Mouse (Mus musculus) neural tube, embryonic 15.5 days (tissue): ENCODE data around the gene Lurap1. TPM values are rescaled to one million over a fixed set of nuclear protein-coding genes. Genes with fewer than 3 reads are reported as not detected.

Experiments
- ATAC-seq: fragments of 200-750 bp; cut with Nextera tagmentation; 2 replicates; pipeline ENCODE4 v1.8.0; 2017; ENCODE audit warnings: mild to moderate bottlenecking, moderate TSS enrichment, moderate library complexity; ENCODE audit not compliant: low FRiP score
- H3K27ac ChIP-seq: fragments of 300-500 bp; sonication (generic); replicated peaks from 2 replicates; pipeline ENCODE4 v1.5.1; 2015; ENCODE audit warnings: mild to moderate bottlenecking, inconsistent platforms
- H3K27me3 ChIP-seq: fragments of 300-500 bp; sonication (generic); replicated peaks from 2 replicates; pipeline ENCODE4 v1.6.1; 2015; ENCODE audit warnings: inconsistent platforms
- H3K36me3 ChIP-seq: fragments of 300-500 bp; sonication (generic); 2 replicates; pipeline ENCODE4 v1.6.1; 2015; ENCODE audit warnings: inconsistent platforms
- H3K4me1 ChIP-seq: fragments of 300-500 bp; sonication (generic); 2 replicates; pipeline ENCODE4 v1.6.1; 2015; ENCODE audit warnings: inconsistent platforms
- H3K4me2 ChIP-seq: fragments of 300-500 bp; sonication (generic); 2 replicates; pipeline ENCODE4 v1.6.1; 2015; ENCODE audit warnings: inconsistent platforms, mild to moderate bottlenecking, moderate library complexity
- H3K4me3 ChIP-seq: fragments of 300-500 bp; sonication (generic); replicated peaks from 2 replicates; pipeline ENCODE4 v1.5.1; 2015; ENCODE audit warnings: mild to moderate bottlenecking, inconsistent platforms
- H3K9ac ChIP-seq: fragments of 300-500 bp; sonication (generic); replicated peaks from 2 replicates; pipeline ENCODE4 v1.6.1; 2015; ENCODE audit warnings: mild to moderate bottlenecking, inconsistent platforms
- H3K9me3 ChIP-seq: fragments of 300-500 bp; sonication (generic); replicated peaks from 2 replicates; pipeline ENCODE4 v1.6.1; 2016; ENCODE audit warnings: inconsistent platforms
- WGBS: fragments of 180-500 bp; shearing (Covaris S2); methylation state at CpG from one replicate; pipeline ENCODE4 v1.1.7; 2015; ENCODE audit warnings: mixed read lengths; 5-methylcytosine and 5-hydroxymethylcytosine counted together
- polyA plus RNA-seq: library from polyadenylated mRNA; unstranded; fragments of >200 nt; fragmentation: Nextera tagmentation; extraction: Ambion mirVana; gene quantifications from 2 replicates; pipeline ENCODE4 v1.2.1, GENCODE M21; 2015

Gene Lurap1
- polyA plus RNA-seq, 1 experiment from 2014 or later: 2.7 TPM

DNA sequence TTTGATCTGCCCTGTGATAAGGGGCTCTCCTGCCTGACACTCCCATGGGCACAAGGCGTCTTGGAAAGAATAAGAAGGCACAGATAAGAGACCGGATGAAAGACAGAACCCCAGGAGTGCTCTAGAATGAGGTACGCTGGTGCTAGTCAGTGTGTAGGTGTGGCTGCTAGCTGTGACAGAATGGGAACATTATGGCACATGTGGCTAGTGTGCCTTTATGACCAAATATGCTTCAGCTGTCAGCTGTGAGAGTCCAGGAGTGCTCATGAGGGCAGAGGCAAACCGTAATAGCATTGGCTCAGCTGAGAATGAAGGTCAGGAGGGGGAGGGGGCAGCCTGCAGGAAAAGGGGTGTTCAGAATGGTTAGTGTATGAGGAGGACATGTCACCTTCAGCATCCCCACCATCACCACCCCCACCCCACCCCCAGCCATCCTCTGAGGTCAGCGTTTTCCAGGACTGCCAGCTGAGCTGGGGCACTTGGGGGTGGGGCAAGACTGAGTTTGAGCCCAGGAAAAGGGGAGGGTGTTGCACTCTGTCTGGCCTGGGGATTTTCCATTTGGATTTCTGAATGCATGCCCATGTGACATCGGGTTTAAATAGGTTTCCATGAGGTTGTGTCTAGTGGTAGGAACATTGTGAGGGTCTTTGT lies 23.5 kb upstream of the Lurap1 start:
- WGBS: 51% methylated on average over 6 of the region's 6 CpGs
- H3K4me1 ChIP-seq: peaks cover 24% of the 10 kb centered on the region
- no peak for ATAC-seq

DNA sequence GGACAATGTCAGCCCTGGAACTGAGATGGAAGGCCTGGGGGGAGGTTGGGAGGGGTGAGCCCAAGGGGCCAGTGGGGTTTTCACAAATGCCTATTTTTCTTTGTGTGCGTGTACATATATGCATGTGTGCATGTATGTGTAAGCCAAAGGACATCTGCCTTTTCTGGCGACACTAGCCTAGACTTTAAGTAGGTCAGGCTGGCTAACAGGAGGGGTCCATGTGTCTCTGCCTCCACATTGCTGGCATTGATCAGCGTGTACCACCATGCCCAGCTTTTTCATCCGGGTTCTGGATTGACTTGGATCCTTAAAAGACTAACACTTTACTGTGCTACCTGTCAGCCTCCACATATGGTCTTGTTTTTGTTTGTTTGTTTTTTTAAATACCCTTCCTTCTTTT lies 22.6 kb upstream of the Lurap1 start:
- Histone ChIP-seq H3K9ac (no peak overlapping the region), H3K27ac (no peak overlapping the region), H3K36me3 (no peaks in the 10 kb centered on the region), H3K4me3 (no peak overlapping the region), H3K27me3 (no peaks in the 10 kb centered on the region), H3K9me3 (no peaks in the 10 kb centered on the region), H3K4me1 (peaks cover 24% of the 10 kb centered on the region), H3K4me2 (no peak overlapping the region)
- WGBS: 95% methylated on average over 4 of the region's 4 CpGs
- ATAC-seq: no peak

More for the DNA sequence above, 23.5 kb upstream of the Lurap1 start:
- no peak overlapping the region for H3K4me3 ChIP-seq
- no peak overlapping the region for H3K27ac ChIP-seq
- H3K4me2 ChIP-seq: no peak overlapping the region
- no peak overlapping the region for H3K9ac ChIP-seq
- no peaks in the 10 kb centered on the region for H3K27me3 ChIP-seq
- no peaks in the 10 kb centered on the region for H3K9me3 ChIP-seq
- H3K36me3 ChIP-seq: no peaks in the 10 kb centered on the region

DNA sequence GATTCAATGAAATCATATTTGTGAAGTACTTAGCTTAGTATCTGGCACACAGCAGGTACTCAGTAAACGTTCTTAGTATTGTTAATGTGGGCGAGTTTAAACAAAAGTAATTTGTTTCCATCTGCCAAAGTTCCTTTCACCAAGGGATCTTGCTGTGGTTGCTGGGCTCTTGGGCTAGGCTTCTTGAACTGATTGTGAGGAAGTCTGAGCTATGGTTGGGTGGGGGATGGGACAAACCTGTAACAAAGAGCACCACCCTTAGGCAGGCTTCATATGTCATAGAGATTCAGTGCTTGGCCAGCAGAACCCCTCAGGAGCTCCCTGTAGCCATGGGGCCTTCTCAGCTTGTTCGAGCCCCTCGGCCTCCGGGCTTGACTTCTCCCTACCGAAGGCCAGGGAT lies 21.9 kb upstream of the Lurap1 start, which contains the start of the genes 1700042G07Rik and Gm49337:
TSS of gene 1700042G07Rik (plus strand) at position 301 of the 400 bp plus-strand sequence.
TSS of gene Gm49337 (plus strand) at position 313 of the 400 bp plus-strand sequence.
- Histone ChIP-seq H3K9ac (no peak within 1 kb of the TSS), H3K4me2 (no peak within 1 kb of the TSS), H3K36me3 (no peaks in the 10 kb centered on the region), H3K9me3 (no peaks in the 10 kb centered on the region), H3K4me1 (peaks cover 24% of the 10 kb centered on the region), H3K27me3 (no peaks in the 10 kb centered on the region), H3K4me3 (no peak within 1 kb of the TSS), H3K27ac (no peak within 1 kb of the TSS)
- 84% methylated on average over 6 of the region's 6 CpGs for WGBS
- ATAC-seq: no peak

DNA sequence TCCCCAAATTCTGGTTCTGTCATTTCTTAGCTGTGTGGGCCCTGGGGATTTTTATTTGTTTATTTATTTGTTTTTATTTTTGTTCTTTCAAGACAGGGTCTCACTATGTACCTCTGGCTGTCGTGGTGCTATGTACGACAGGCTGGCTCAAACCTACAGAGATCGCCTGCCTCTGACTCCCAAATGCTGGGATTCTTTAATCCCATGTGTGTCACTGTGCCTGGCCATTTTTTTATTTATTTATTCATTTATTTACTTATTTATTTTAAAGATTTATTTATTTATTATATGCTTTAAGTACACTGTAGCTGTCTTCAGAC lies 18.2 kb upstream of the Lurap1 start:
- Histone ChIP-seq H3K27me3 (no peaks in the 10 kb centered on the region), H3K9ac (no peak overlapping the region), H3K9me3 (no peaks in the 10 kb centered on the region), H3K4me3 (no peak overlapping the region), H3K36me3 (no peaks in the 10 kb centered on the region), H3K27ac (no peak overlapping the region), H3K4me2 (no peak overlapping the region), H3K4me1 (peaks cover under 1% of the 10 kb centered on the region; the same call in 1 of the 2 replicates)
- WGBS: 77% methylated on average over 3 of the region's 3 CpGs
- no peak for ATAC-seq

DNA sequence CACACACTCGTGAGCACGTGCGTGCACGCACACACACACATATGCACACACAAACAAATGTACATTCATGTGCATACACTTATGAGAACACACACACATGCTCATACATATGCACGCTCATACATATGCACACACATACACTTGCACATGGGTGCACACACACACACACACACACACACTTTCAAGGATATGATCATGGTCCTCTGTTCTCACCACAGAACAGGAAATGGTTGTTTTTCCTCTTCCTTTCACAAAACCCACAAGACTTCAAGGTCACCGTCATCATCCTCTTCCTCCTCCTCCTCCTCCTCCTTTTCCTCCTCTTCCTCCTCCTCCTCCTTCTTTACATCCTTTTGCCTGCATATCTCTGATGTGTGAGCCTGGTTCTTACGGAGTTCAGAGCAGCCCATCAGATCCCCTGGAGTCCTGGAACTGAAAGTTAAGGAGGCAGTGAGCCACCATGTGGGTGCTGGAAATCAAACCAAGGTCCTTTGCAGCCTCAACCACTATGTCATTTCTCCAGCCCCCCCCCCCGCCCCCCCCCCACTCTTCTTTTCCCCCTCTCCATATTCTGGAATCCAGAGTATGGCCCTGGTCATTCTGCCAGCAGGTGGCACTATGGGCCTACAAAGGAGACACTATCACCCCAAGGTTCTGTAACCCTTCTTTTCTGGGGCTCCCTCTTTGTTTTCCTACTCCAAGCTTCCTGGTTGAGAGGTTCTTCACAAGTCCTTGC lies 17.6 kb upstream of the Lurap1 start:
- H3K36me3 ChIP-seq: no peaks in the 10 kb centered on the region
- ATAC-seq: peak; percentile 76; the same call in 1 of the 2 replicates
- no peak overlapping the region for H3K4me2 ChIP-seq
- no peak overlapping the region for H3K9ac ChIP-seq
- no peaks in the 10 kb centered on the region for H3K4me1 ChIP-seq
- H3K4me3 ChIP-seq: no peak overlapping the region
- WGBS: 84% methylated on average over 7 of the region's 8 CpGs
- H3K9me3 ChIP-seq: no peaks in the 10 kb centered on the region
- H3K27me3 ChIP-seq: no peaks in the 10 kb centered on the region
- no peak overlapping the region for H3K27ac ChIP-seq

DNA sequence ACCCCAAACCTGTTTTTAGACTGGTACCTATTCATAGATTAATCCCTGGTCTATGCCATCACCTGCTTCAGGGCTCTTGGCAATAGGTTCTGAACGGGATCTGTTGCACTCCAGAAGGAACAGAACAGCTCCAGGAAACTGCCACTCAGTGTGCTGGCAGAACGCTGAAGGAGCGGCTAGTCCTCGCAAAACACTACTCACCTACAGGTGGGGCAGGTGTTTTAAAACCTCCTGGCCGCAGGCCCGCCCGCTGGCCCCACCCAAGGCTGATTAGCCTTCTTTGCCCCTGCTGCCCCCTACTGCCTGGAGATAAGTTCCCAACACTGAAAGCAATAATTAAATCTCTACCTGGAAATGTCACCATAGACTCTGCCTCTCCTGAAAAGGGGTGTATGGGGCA lies 16.3 kb upstream of the Lurap1 start, which contains the start of gene Tspan1:
TSS of gene Tspan1 (minus strand) at position 198 of the 400 bp plus-strand sequence.
- no peak within 1 kb of the TSS for H3K9ac ChIP-seq
- H3K9me3 ChIP-seq: no peaks in the 10 kb centered on the region
- H3K4me3 ChIP-seq: no peak within 1 kb of the TSS
- no peak for ATAC-seq
- WGBS: 40% methylated on average over 7 of the region's 7 CpGs
- no peak within 1 kb of the TSS for H3K4me2 ChIP-seq
- no peaks in the 10 kb centered on the region for H3K4me1 ChIP-seq
- H3K27ac ChIP-seq: no peak within 1 kb of the TSS
- no peaks in the 10 kb centered on the region for H3K36me3 ChIP-seq
- no peaks in the 10 kb centered on the region for H3K27me3 ChIP-seq

DNA sequence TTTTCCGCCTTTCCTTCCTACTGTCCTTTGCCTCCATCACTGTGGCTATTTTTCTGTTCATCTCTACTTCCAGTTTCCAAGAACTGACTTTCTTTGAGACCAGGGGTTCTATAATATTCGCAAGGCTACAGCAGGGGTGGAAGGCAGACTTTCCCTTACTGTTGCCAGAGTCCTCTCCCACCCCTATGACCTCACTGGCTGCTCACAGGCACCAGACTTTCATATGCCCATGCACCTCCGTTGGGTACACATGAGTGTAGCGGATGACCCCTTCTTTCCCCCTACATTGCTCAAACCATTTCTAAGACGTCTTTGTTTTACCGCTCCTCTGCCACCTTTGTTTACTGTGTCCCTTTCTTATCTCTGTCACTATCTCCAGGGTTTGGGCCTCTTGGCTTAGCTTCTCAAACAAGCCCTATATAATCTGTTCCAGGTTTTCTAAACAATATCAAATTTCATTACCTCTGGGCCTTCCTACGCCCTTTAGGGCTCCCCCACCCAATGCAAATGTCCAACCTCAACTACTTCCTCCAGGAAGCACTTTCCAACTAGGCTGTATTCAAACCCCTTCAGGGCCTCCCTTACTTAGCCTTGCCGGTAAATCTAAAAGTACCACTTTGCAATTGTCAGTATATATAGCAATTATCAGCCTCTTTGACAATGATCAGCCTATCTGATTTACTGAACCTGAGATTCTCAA lies 14.7 kb upstream of the Lurap1 start:
- no peak for ATAC-seq
- H3K9me3 ChIP-seq: no peaks in the 10 kb centered on the region
- no peak overlapping the region for H3K9ac ChIP-seq
- WGBS: 75% methylated on average over 8 of the region's 8 CpGs
- no peaks in the 10 kb centered on the region for H3K27me3 ChIP-seq
- 0 out of 2 replicates have a peak, but pooled peaks cover 3% of the 10 kb centered on the region for H3K36me3 ChIP-seq
- H3K4me3 ChIP-seq: no peak overlapping the region
- H3K4me1 ChIP-seq: no peaks in the 10 kb centered on the region
- no peak overlapping the region for H3K27ac ChIP-seq
- H3K4me2 ChIP-seq: no peak overlapping the region

DNA sequence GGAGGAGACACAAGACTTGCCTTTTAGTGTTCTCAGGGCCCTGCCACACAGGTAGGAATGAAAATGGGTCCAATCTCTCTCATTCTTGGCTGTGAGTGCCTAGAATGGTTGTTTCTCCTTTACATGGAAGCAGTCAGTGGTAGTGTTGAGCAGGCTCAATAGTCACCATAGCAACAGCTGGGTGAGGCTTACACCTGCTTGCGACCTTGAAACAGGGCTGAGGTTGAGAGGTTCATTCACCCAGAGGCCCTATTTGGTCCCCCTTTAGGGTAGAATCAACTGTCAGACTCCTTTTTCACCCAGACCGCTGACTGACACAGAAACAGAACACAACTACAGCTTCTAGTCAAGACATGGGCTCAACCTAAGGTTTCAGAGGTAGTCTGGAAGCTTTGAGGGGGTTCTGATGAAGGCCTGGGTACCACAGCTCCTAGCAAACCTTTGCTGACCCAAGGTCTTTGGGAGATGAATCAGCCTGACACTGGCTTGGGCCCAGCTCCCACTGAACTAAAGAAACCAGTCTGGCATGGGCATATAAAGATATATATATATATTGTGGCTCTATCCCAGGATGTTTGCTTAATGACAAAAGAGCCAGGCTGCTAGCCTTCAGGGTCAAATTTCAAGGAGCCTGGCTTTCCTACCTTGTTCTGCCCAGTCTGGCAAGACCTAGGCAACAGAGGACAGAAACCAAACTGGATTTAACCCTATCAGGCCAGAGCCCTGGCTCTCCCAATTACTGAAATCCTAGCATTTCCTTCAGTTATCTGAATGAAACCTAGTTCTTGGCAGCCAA lies 13.8 kb upstream of the Lurap1 start:
- ATAC-seq: no peak
- peaks cover 12% of the 10 kb centered on the region for H3K36me3 ChIP-seq
- H3K27ac ChIP-seq: no peak overlapping the region
- no peak overlapping the region for H3K4me3 ChIP-seq
- no peak overlapping the region for H3K9ac ChIP-seq
- no peaks in the 10 kb centered on the region for H3K4me1 ChIP-seq
- no peaks in the 10 kb centered on the region for H3K9me3 ChIP-seq
- 84% methylated on average over 2 of the region's 2 CpGs for WGBS
- no peak overlapping the region for H3K4me2 ChIP-seq
- H3K27me3 ChIP-seq: no peaks in the 10 kb centered on the region

DNA sequence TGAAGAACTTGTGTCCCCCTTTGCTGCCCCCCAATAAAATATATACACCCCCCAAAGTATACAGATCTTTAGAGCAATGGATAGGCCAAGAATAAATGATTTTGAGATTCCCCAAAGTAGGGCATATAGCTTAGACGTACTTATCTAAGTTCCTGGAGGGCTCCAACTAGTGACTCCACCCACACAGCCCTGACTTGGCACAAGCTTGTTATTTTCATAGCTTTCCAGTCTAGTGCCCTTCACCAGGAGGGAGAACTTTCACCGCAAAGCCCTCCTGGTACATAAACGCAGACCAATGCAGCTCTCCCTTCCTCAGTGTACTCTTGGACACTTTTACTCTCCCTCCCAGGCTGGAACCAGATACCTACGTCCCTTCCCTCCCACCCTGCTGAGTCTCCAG lies 11.0 kb upstream of the Lurap1 start:
- Histone ChIP-seq H3K9me3 (no peaks in the 10 kb centered on the region), H3K36me3 (peaks cover 37% of the 10 kb centered on the region), H3K4me1 (no peaks in the 10 kb centered on the region), H3K27ac (no peak overlapping the region), H3K27me3 (no peaks in the 10 kb centered on the region), H3K4me2 (no peak overlapping the region), H3K9ac (no peak overlapping the region), H3K4me3 (no peak overlapping the region)
- no peak for ATAC-seq
- WGBS: 85% methylated on average over 4 of the region's 4 CpGs

DNA sequence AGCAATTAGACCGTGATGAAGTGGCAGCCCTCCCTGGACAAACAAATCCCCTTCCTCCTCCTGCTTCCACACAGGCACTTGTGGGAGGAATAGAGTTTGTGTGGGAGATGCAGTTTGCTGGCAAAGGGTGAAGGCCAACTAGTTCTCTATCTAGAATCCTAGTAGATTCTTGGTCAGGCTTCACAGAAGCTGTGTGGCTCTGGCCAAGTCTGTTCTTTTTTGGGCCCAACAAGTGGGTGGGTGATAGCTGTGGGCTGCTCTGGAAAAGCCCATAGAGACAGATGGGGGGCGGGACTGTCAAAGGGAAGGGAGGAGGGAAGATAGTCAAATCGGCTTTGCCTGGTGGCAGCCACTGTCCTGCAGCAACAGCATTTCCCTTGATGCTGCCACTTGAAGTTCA lies 9.6 kb upstream of the Lurap1 start:
- Histone ChIP-seq H3K9ac (no peak overlapping the region), H3K4me3 (no peak overlapping the region), H3K27me3 (no peaks in the 10 kb centered on the region), H3K9me3 (no peaks in the 10 kb centered on the region), H3K36me3 (peaks cover 50% of the 10 kb centered on the region), H3K27ac (no peak overlapping the region), H3K4me2 (no peak overlapping the region), H3K4me1 (no peaks in the 10 kb centered on the region)
- 85% methylated on average over 3 of the region's 3 CpGs for WGBS
- ATAC-seq: no peak

DNA sequence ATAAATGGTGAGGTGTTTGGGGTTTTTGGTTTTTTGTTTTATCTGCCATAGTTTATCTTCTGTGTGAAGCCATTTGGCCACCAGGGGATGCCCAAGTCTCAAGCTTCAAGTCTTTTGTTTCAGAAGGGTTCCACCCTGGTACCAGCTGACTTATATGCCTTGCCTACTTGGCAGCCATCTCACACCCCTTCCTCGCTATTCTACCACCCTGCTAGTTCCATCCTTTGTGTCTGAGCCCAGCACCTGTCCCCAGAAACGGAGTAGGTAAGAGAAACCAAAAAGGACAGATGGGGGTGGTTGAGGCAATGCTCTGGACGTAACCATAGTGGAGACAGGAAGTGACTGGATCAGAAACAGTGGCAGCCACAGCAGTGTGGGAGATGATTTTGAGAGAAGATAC lies 8.8 kb upstream of the Lurap1 start:
- WGBS: 71% methylated on average over 3 of the region's 3 CpGs
- H3K4me2 ChIP-seq: no peak overlapping the region
- 0 out of 2 replicates have a peak, but pooled peaks have one; percentile 31 for ATAC-seq

More for the DNA sequence above, 8.8 kb upstream of the Lurap1 start:
- H3K4me1 ChIP-seq: no peaks in the 10 kb centered on the region
- H3K4me3 ChIP-seq: no peak overlapping the region
- no peaks in the 10 kb centered on the region for H3K9me3 ChIP-seq
- H3K36me3 ChIP-seq: peaks cover 59% of the 10 kb centered on the region
- no peak overlapping the region for H3K9ac ChIP-seq
- H3K27ac ChIP-seq: no peak overlapping the region
- H3K27me3 ChIP-seq: no peaks in the 10 kb centered on the region
